Mouse (Mus musculus) cerebellum, adult 2 months (tissue): ENCODE data around the gene Rasl2-9.

Source experiments
- CTCF ChIP-seq: fragments of 200-500 bp; IDR thresholded peaks from 2 replicates; pipeline ENCODE4 v1.5.1; 2011; ENCODE audit warnings: low read depth, mild to moderate bottlenecking, control low read depth, low read length, moderate library complexity, borderline replicate concordance; ENCODE audit not compliant: insufficient read depth
- POLR2A ChIP-seq: fragments of 200-500 bp; IDR thresholded peaks from 2 replicates; pipeline ENCODE4 v1.6.1; 2011; ENCODE audit warnings: low read length, control low read depth, borderline replicate concordance; ENCODE audit not compliant: insufficient read depth

- TF ChIP-seq POLR2A (no peak), CTCF (no peak)
Observed at GRCm38 (mm10) chr7:5101066-5101663, 24.6 kb downstream of the Rasl2-9 start.
